In the genomic region with DNA sequence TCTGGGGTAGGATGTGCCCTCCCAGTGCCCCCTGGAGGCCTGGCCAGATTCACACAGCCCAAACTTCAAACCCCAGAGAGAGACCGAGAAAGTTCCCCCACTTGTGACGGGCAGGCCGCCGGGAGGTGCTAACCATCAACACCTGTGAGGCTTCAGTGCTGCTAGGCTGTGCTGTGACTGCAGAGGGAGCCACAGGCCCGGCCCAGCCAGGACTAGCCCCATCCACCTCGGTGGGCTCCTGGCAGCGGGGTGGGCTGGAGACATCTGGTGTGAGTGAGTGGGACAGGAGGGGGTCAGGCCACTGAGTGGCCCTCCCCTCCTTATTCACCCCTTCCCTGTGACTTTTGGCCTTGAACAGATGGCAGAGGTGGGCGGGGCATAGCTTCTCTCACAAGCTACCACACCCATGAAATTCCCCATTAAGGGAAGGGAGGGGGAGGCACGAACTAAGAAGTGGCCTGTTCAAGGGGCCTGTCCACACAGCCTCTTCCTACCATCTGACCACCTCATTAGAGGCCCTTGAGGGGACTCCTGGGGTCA, we compare ENCODE assay signal across 8 mouse cellular contexts.
DNase-seq lines count a peak whose midpoint lies in the region; ATAC-seq and TF ChIP-seq lines count a peak whose summit lies in the region.

No protein-coding gene starts in this region.

- H3K9me3 ChIP-seq in heart, embryonic 14.5 days (ENCODE audit: control insufficient read depth, low read length), result no peaks in the 10 kb centered on the region
- no peaks in the 10 kb centered on the region for H3K9me3 ChIP-seq in stomach, embryonic 15.5 days

- H3K27me3 ChIP-seq in heart, embryonic 14.5 days (ENCODE audit: control insufficient read depth, insufficient read depth, low read length), result no peaks in the 10 kb centered on the region
- H3K27me3 ChIP-seq in stomach, embryonic 15.5 days (replicated peaks), result no peaks in the 10 kb centered on the region

- no peak for ATAC-seq in heart, embryonic 14.5 days (ENCODE audit: insufficient number of reproducible peaks, insufficient read depth, low FRiP score, low read depth)
- ATAC-seq in stomach, embryonic 15.5 days (ENCODE audit: insufficient read depth, low FRiP score, low read depth), result peak; percentile 37; the same call in 1 of the 2 replicates

- H3K27ac ChIP-seq in gastrocnemius, adult 2 months, result peak overlapping the region; percentile 38; the same call in 1 of the 2 replicates
- H3K27ac ChIP-seq in heart, embryonic 14.5 days (replicated peaks in 1 of 2; ENCODE audit: control insufficient read depth in 1 of 2, insufficient read depth in 1 of 2, low read depth in 2 of 2, low read length in 2 of 2), result no peak overlapping the region
- no peak overlapping the region; the same call in 1 of the 2 replicates for H3K27ac ChIP-seq in stomach, embryonic 15.5 days

- H3K4me3 ChIP-seq in gastrocnemius, adult 2 months, result no peak overlapping the region
- no peak overlapping the region for H3K4me3 ChIP-seq in heart, embryonic 14.5 days (ENCODE audit: control insufficient read depth in 1 of 2, insufficient read depth in 1 of 2, low read depth in 1 of 2, low read length in 2 of 2)
- no peak overlapping the region for H3K4me3 ChIP-seq in stomach, embryonic 15.5 days (replicated peaks)

- H3K4me2 ChIP-seq in heart, embryonic 14.5 days (ENCODE audit: low read length), result no peak overlapping the region
- no peak overlapping the region for H3K4me2 ChIP-seq in stomach, embryonic 15.5 days

- peak overlapping the region; percentile 25; the same call in 1 of the 2 replicates for H3K9ac ChIP-seq in heart, embryonic 14.5 days (ENCODE audit: low read length)
- H3K9ac ChIP-seq in stomach, embryonic 15.5 days, result no peak overlapping the region

- peak; percentile 41 for DNase-seq in gastrocnemius, adult 2 months
- DNase-seq in gastrocnemius, postnatal 10 days, result no peak
- peak; percentile 92 for DNase-seq in embryo, embryonic 11 days
- peak; percentile 54 to 63 for DNase-seq in kidney, postnatal 25 days
- peak; percentile 94 for DNase-seq in mesoderm, embryonic 11.5 days (ENCODE audit: low read depth, low spot score)
- DNase-seq in left cerebral cortex, adult 9 months (ENCODE audit: low spot score in 2 of 2), result no peak

- intact Hi-C loops in gastrocnemius, adult 2 months (cut with DNase I), result no loop called here

- H3K36me3 ChIP-seq in heart, embryonic 14.5 days (ENCODE audit: control insufficient read depth, insufficient read depth, low read length), result no peaks in the 10 kb centered on the region
- H3K36me3 ChIP-seq in stomach, embryonic 15.5 days, result no peaks in the 10 kb centered on the region

- TF ChIP-seq CTCF in gastrocnemius, adult 2 months (IDR thresholded peaks at IDR 0.05), result peak; percentile 66

- peaks cover 19 to 20% of the 10 kb centered on the region in 2 experiments for H3K4me1 ChIP-seq in heart, embryonic 14.5 days (ENCODE audit: control insufficient read depth in 2 of 2, insufficient read depth in 2 of 2, low read length in 2 of 2)
- peaks cover 38% of the 10 kb centered on the region for H3K4me1 ChIP-seq in stomach, embryonic 15.5 days

- 15% methylated on average over 9 of the region's 9 CpGs for WGBS in heart, embryonic 14.5 days
- WGBS in stomach, embryonic 15.5 days, result 17% methylated on average over 8 of the region's 9 CpGs

Comparison
In these comparisons a context has a peak if more than half of its experiments do, and no peak if none do; other contexts are left out.
1. DNase-seq: peak in gastrocnemius, adult 2 months (single experiment), embryo, embryonic 11 days (single experiment), kidney, postnatal 25 days (2 of 2) and mesoderm, embryonic 11.5 days (single experiment); none in gastrocnemius, postnatal 10 days (single experiment) and left cerebral cortex, adult 9 months (0 of 2).